Mouse (Mus musculus): Measurements from ENCODE around the gene Mag.

- no peak for TF ChIP-seq CTCF (IDR thresholded peaks at IDR 0.05; ENCODE audit: low read depth)
- no peak for TF ChIP-seq EP300 (IDR thresholded peaks at IDR 0.05; ENCODE audit: low read depth)
Measured at GRCm38 (mm10) chr7:30887568-30888188, 27.0 kb downstream of the Mag start.

All from liver, embryonic 14.5 days (tissue).